Mouse (Mus musculus): Measurements from ENCODE around the gene Ifit1. TPM values are rescaled to one million over a fixed set of nuclear protein-coding genes. Genes with fewer than 3 reads are reported as not detected.
"Not testable (repeated sequence)": the region's sequence is repeated elsewhere in the genome, so short reads cannot be mapped to it uniquely, and the experiment has no call there.

Gene Ifit1
- 0.77 and 1.0 TPM in 2 replicates for polyA plus RNA-seq (2014; fragmentation: Nextera tagmentation; extraction: Ambion mirVana)

- DNase-seq (ENCODE audit: low spot score) (peak; percentile 63), ATAC-seq (ENCODE audit: low read depth) (no peak; the same call in 1 of the 2 replicates)
- Histone ChIP-seq H3K4me1 (ENCODE audit: control insufficient read depth, insufficient read depth, low read length) (no peaks in the 10 kb centered on the region), H3K9me3 (ENCODE audit: control insufficient read depth, low read length) (no peaks in the 10 kb centered on the region), H3K4me2 (ENCODE audit: low read depth, low read length) (peak within 1 kb of the TSS; percentile 12; the same call in 1 of the 2 replicates), H3K36me3 (ENCODE audit: control insufficient read depth, insufficient read depth, low read length) (no peaks in the 10 kb centered on the region), H3K27me3 (replicated peaks; ENCODE audit: control insufficient read depth, insufficient read depth, low read length) (no peaks in the 10 kb centered on the region), H3K4me3 (ENCODE audit: low read depth, low read length) (no peak within 1 kb of the TSS), H3K27ac (replicated peaks; ENCODE audit: low read depth, low read length) (no peak within 1 kb of the TSS), H3K9ac (ENCODE audit: low read depth, low read length) (0 out of 2 replicates have a peak within 1 kb of the TSS, but pooled peaks have one; percentile 2)
- WGBS: 34% methylated on average over 4 of the region's 4 CpGs
Measured at GRCm38 (mm10) chr19:34640623-34641022, at the start of gene Ifit1, which contains the start of gene Ifit1bl2. TSS of gene Ifit1 (plus strand) at chr19:34640871. TSS of gene Ifit1bl2 (minus strand) at chr19:34640743.

DNA sequence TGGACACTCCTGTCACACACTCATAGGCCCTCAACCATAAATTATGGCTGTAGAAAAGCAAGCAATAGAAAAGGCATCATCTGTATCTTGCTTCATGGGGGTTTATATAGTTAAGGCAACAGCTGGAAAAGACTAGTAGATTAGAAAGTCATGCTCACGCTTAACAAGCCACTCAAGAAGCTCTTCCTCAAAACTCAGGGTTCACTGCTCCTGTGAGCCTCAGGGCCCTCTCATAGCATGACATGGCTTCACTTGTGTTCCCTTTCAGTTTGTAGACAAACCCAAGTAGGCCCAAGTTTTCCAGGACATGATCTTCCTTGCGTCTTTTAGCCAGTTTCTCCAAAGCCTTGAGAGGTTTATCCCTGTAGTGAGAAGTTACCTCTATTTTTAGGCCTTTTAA is 47.2 kb upstream of the Ifit1 start:
- Histone ChIP-seq H3K9me3 (ENCODE audit: control insufficient read depth, low read length) (no peaks in the 10 kb centered on the region), H3K4me2 (ENCODE audit: low read depth, low read length) (no peak overlapping the region), H3K4me1 (ENCODE audit: control insufficient read depth, insufficient read depth, low read length) (0 out of 2 replicates have a peak, but pooled peaks cover 3% of the 10 kb centered on the region), H3K36me3 (ENCODE audit: control insufficient read depth, insufficient read depth, low read length) (no peaks in the 10 kb centered on the region), H3K9ac (ENCODE audit: low read depth, low read length) (no peak overlapping the region), H3K4me3 (ENCODE audit: low read depth, low read length) (no peak overlapping the region), H3K27ac (replicated peaks; ENCODE audit: low read depth, low read length) (no peak overlapping the region), H3K27me3 (replicated peaks; ENCODE audit: control insufficient read depth, insufficient read depth, low read length) (no peaks in the 10 kb centered on the region)
- no peak for DNase-seq (ENCODE audit: low spot score)
- ATAC-seq (ENCODE audit: low read depth): no peak
- 89% methylated on average over 2 of the region's 2 CpGs for WGBS

GRCm38 (mm10) chr19:34594523-34594922 is 46.1 kb upstream of the Ifit1 start:
- not testable (repeated sequence) for H3K4me3 ChIP-seq (ENCODE audit: low read depth, low read length); H3K4me2 ChIP-seq (ENCODE audit: low read depth, low read length); H3K9ac ChIP-seq (ENCODE audit: low read depth, low read length); H3K27me3 ChIP-seq (replicated peaks; ENCODE audit: control insufficient read depth, insufficient read depth, low read length); ATAC-seq (ENCODE audit: low read depth); H3K27ac ChIP-seq (replicated peaks; ENCODE audit: low read depth, low read length); H3K9me3 ChIP-seq (ENCODE audit: control insufficient read depth, low read length); H3K36me3 ChIP-seq (ENCODE audit: control insufficient read depth, insufficient read depth, low read length); DNase-seq (ENCODE audit: low spot score); H3K4me1 ChIP-seq (ENCODE audit: control insufficient read depth, insufficient read depth, low read length)
- 79% methylated on average over 3 of the region's 3 CpGs for WGBS

GRCm38 (mm10) chr19:34596811-34597210 is 43.9 kb upstream of the Ifit1 start:
- Histone ChIP-seq H3K27ac (replicated peaks; ENCODE audit: low read depth, low read length) (no peak overlapping the region), H3K27me3 (replicated peaks; ENCODE audit: control insufficient read depth, insufficient read depth, low read length) (no peaks in the 10 kb centered on the region), H3K9me3 (ENCODE audit: control insufficient read depth, low read length) (no peaks in the 10 kb centered on the region), H3K36me3 (ENCODE audit: control insufficient read depth, insufficient read depth, low read length) (no peaks in the 10 kb centered on the region), H3K4me1 (ENCODE audit: control insufficient read depth, insufficient read depth, low read length) (0 out of 2 replicates have a peak, but pooled peaks cover 6% of the 10 kb centered on the region), H3K4me2 (ENCODE audit: low read depth, low read length) (no peak overlapping the region), H3K4me3 (ENCODE audit: low read depth, low read length) (no peak overlapping the region), H3K9ac (ENCODE audit: low read depth, low read length) (no peak overlapping the region)
- ATAC-seq (ENCODE audit: low read depth) (no peak), DNase-seq (ENCODE audit: low spot score) (no peak)

DNA sequence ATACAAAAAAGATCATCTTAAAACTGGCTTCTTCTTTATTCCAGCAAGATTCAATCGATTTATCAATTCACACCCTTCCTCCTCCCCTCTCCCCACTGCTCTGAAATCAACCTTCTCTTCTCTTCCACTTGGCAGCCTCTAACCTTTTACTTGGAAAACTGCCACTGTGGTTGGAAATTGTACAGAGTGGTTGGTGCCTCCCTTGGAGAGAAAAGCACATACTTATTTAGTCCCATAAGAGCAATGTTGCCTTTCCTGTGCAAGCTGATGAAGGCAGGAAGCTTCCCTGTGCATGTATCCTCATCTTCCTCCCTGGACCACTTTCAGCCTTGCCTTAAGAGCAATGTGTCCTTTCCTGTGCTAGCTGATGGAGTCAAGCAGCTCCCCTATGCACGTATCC is 42.3 kb upstream of the Ifit1 start:
- WGBS: 60% methylated on average over 2 of the region's 2 CpGs
- no peaks in the 10 kb centered on the region for H3K9me3 ChIP-seq (ENCODE audit: control insufficient read depth, low read length)
- ATAC-seq (ENCODE audit: low read depth) (peak; percentile 33; the same call in 1 of the 2 replicates), DNase-seq (ENCODE audit: low spot score) (peak; percentile 87)
- H3K4me3 ChIP-seq (ENCODE audit: low read depth, low read length): no peak overlapping the region
- no peak overlapping the region for H3K4me2 ChIP-seq (ENCODE audit: low read depth, low read length)
- H3K27me3 ChIP-seq (replicated peaks; ENCODE audit: control insufficient read depth, insufficient read depth, low read length): no peaks in the 10 kb centered on the region
- 0 out of 2 replicates have a peak, but pooled peaks cover 6% of the 10 kb centered on the region for H3K4me1 ChIP-seq (ENCODE audit: control insufficient read depth, insufficient read depth, low read length)
- H3K36me3 ChIP-seq (ENCODE audit: control insufficient read depth, insufficient read depth, low read length): no peaks in the 10 kb centered on the region
- no peak overlapping the region for H3K9ac ChIP-seq (ENCODE audit: low read depth, low read length)
- no peak overlapping the region for H3K27ac ChIP-seq (replicated peaks; ENCODE audit: low read depth, low read length)

GRCm38 (mm10) chr19:34599250-34599649 is 41.4 kb upstream of the Ifit1 start:
- not testable (repeated sequence) for H3K4me2 ChIP-seq (ENCODE audit: low read depth, low read length); H3K9ac ChIP-seq (ENCODE audit: low read depth, low read length); H3K9me3 ChIP-seq (ENCODE audit: control insufficient read depth, low read length); H3K27me3 ChIP-seq (replicated peaks; ENCODE audit: control insufficient read depth, insufficient read depth, low read length); H3K36me3 ChIP-seq (ENCODE audit: control insufficient read depth, insufficient read depth, low read length); H3K4me3 ChIP-seq (ENCODE audit: low read depth, low read length); H3K27ac ChIP-seq (replicated peaks; ENCODE audit: low read depth, low read length); H3K4me1 ChIP-seq (ENCODE audit: control insufficient read depth, insufficient read depth, low read length); ATAC-seq (ENCODE audit: low read depth)
- peak; percentile 41 for DNase-seq (ENCODE audit: low spot score)

GRCm38 (mm10) chr19:34601888-34602287 is 38.8 kb upstream of the Ifit1 start, which contains the start of gene Ifit1bl1:
TSS of gene Ifit1bl1 (minus strand) at chr19:34601956.
- not testable (repeated sequence) for H3K4me1 ChIP-seq (ENCODE audit: control insufficient read depth, insufficient read depth, low read length); H3K9me3 ChIP-seq (ENCODE audit: control insufficient read depth, low read length); H3K27me3 ChIP-seq (replicated peaks; ENCODE audit: control insufficient read depth, insufficient read depth, low read length); H3K4me3 ChIP-seq (ENCODE audit: low read depth, low read length); H3K9ac ChIP-seq (ENCODE audit: low read depth, low read length); H3K36me3 ChIP-seq (ENCODE audit: control insufficient read depth, insufficient read depth, low read length); ATAC-seq (ENCODE audit: low read depth); H3K4me2 ChIP-seq (ENCODE audit: low read depth, low read length); H3K27ac ChIP-seq (replicated peaks; ENCODE audit: low read depth, low read length)
- DNase-seq (ENCODE audit: low spot score): peak; percentile 41
- WGBS: 54% methylated on average over 1 of the region's 1 CpGs

DNA sequence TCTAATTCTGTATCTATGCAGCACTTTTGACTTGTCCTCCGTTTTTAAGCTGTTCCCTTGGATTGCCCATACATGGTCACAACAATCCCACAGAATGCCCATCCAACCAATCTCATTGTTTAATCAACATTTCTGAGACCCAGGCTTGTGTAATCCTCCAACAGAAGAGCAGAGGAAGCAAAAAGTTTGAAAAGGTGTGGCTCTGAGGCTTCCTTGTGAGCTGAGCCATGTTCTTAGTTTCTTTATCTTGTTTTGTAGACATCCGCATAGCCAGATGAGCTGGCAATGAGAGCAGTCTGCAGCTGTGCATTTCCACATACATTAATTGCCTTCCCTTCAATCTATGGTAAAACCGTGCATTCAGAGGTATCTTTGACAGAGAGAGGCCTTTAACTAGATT is 35.2 kb upstream of the Ifit1 start:
- Histone ChIP-seq H3K36me3 (ENCODE audit: control insufficient read depth, insufficient read depth, low read length) (no peaks in the 10 kb centered on the region), H3K27me3 (replicated peaks; ENCODE audit: control insufficient read depth, insufficient read depth, low read length) (no peaks in the 10 kb centered on the region), H3K4me3 (ENCODE audit: low read depth, low read length) (no peak overlapping the region), H3K9me3 (ENCODE audit: control insufficient read depth, low read length) (no peaks in the 10 kb centered on the region), H3K9ac (ENCODE audit: low read depth, low read length) (no peak overlapping the region), H3K4me2 (ENCODE audit: low read depth, low read length) (no peak overlapping the region), H3K4me1 (ENCODE audit: control insufficient read depth, insufficient read depth, low read length) (no peaks in the 10 kb centered on the region), H3K27ac (replicated peaks; ENCODE audit: low read depth, low read length) (no peak overlapping the region)
- WGBS: 88% methylated on average over 3 of the region's 3 CpGs
- no peak for ATAC-seq (ENCODE audit: low read depth)
- no peak for DNase-seq (ENCODE audit: low spot score)

GRCm38 (mm10) chr19:34607237-34608051 is 33.2 kb upstream of the Ifit1 start, which contains the start of gene Ifit3b:
TSS of gene Ifit3b (plus strand) at chr19:34607970.
- peak; percentile 76 for DNase-seq (ENCODE audit: low spot score)

More at GRCm38 (mm10) chr19:34607237-34608051, 33.2 kb upstream of the Ifit1 start, which contains the start of gene Ifit3b:
- H3K36me3 ChIP-seq (ENCODE audit: control insufficient read depth, insufficient read depth, low read length); H3K27me3 ChIP-seq (replicated peaks; ENCODE audit: control insufficient read depth, insufficient read depth, low read length); H3K27ac ChIP-seq (replicated peaks; ENCODE audit: low read depth, low read length); H3K4me1 ChIP-seq (ENCODE audit: control insufficient read depth, insufficient read depth, low read length); H3K4me3 ChIP-seq (ENCODE audit: low read depth, low read length); H3K9me3 ChIP-seq (ENCODE audit: control insufficient read depth, low read length); H3K4me2 ChIP-seq (ENCODE audit: low read depth, low read length); H3K9ac ChIP-seq (ENCODE audit: low read depth, low read length): not testable (repeated sequence)
- WGBS: 31% methylated on average over 4 of the region's 4 CpGs
- ATAC-seq (ENCODE audit: low read depth): peak; percentile 62
